Mouse (Mus musculus) small intestine, adult 2 months (tissue): ENCODE results near the gene Olfr1094.

Experiments used
- CTCF ChIP-seq: fragments of 200-500 bp; IDR thresholded peaks from 2 replicates; pipeline ENCODE4 v1.5.1; 2012; ENCODE audit warnings: low read depth, mild to moderate bottlenecking, control low read depth, inconsistent platforms, low read length, moderate library complexity, mixed read lengths; ENCODE audit not compliant: insufficient replicate concordance, insufficient read length; ENCODE audit errors: extremely low read depth
- POLR2A ChIP-seq: fragments of 200-500 bp; IDR thresholded peaks from 2 replicates; pipeline ENCODE4 v1.6.1; 2012; ENCODE audit warnings: low read depth, mild to moderate bottlenecking, control low read depth, inconsistent platforms, low read length, moderate library complexity

DNA sequence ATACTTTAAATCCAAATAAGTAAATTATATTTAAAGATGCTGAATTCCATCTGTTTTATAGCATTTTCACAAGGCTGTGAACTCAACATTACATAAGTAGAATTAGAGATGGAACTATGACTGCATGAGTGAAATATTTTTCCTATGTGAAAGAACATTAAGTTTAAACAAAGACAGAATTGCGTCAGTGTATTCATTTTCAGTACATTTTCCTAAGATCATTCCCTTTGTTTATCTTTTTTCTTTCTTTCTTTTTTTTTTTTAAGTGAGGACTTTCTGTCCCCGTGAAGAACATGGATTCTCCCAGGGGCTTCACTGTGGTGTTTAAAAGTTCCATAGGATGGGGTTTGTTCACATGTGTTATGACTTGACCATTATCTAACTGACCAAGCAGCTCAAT, 42.3 kb upstream of the Olfr1094 start, which contains the start of gene Olfr1093:
- TF ChIP-seq POLR2A (no peak), CTCF (no peak)
